Mouse (Mus musculus): Measurements from ENCODE around the gene Tbc1d20. TPM values are rescaled to one million over a fixed set of nuclear protein-coding genes. Genes with fewer than 3 reads are reported as not detected.
"Not testable (repeated sequence)": the region's sequence is repeated elsewhere in the genome, so short reads cannot be mapped to it uniquely, and the experiment has no call there.

The Tbc1d20 gene
- polyA plus RNA-seq, 1 experiment from 2014 or later = 70.5 TPM

DNA sequence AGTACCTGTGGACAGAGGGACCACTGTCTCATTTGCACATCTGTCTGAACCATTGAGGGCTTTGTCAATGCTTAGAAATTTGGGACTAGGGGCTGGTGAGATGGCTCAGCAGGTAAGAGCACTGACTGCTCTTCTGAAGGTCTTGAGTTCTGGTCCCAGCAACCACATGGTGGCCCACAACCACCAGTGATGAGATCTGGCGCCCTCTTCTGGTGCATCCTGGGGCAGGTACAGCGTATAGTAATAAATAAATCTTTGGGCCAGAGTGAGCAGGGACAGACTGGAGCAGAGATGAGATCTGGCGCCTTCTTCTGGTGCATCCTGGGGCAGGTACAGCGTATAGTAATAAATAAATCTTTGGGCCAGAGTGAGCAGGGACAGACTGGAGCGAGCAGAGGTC, 65.3 kb downstream of the Tbc1d20 start:
- H3K79me2 ChIP-seq (ENCODE audit: inconsistent target); H3K27ac ChIP-seq; H3K4me3 ChIP-seq (ENCODE audit: inconsistent target); H3K36me3 ChIP-seq (ENCODE audit: inconsistent target): not testable (repeated sequence)
- WGBS (ENCODE audit: missing documents) = 91% methylated on average over 5 of the region's 5 CpGs

DNA sequence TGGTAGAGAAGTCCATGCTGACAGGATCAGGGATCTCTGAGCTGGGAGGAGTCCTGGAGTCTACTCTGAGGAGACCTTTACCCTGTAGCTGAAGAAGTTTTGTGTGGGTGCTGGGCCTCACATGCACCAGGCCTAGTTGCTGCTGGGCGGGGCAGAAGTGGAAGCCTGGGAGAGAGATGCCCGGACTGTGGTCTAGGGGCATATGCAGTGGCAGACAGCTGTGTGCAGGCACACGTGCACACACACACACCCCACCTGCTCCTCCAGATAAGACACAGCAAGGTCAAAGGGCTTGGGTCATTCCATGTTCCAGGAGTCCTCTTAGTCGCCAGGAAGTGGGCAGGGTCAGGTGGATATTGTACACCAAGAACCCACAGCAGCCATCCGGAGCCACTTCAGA, 66.0 kb downstream of the Tbc1d20 start:
- no peak overlapping the region for H3K27ac ChIP-seq
- no peak overlapping the region for H3K4me3 ChIP-seq (ENCODE audit: inconsistent target)
- 53% methylated on average over 3 of the region's 5 CpGs for WGBS (ENCODE audit: missing documents)

DNA sequence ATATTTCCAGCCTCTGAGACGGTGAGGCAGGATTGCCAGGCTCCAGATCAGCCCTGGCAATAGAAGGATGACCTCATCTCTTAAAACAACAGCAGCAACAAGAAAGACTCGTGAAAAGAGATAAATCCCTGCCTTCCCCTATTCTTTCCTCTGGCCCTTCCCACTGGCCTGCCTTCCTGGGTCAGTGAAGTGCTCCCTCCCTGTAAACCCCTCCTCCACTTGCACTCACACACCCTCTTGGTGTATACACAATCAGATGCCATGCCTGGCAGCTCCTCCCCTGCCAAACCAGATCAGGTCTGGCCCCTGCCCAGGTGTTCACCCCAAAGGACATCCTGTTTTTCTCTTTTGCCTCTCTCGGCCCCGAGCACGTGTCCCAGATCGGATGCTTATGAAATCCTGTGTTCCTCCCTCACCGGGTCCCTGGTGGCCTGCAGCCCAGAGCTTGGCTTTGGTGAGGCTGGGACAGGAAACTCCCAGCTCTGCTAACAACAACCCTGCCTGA, 66.7 kb downstream of the Tbc1d20 start:
- H3K4me3 ChIP-seq (ENCODE audit: inconsistent target) = no peak overlapping the region
- H3K27ac ChIP-seq = no peak overlapping the region
- H3K79me2 ChIP-seq (ENCODE audit: inconsistent target) = no peaks in the 10 kb centered on the region
- no peaks in the 10 kb centered on the region for H3K36me3 ChIP-seq (ENCODE audit: inconsistent target)
- WGBS (ENCODE audit: missing documents) = 8% methylated on average over 7 of the region's 7 CpGs

More for the DNA sequence above, 66.0 kb downstream of the Tbc1d20 start:
- Histone ChIP-seq H3K79me2 (ENCODE audit: inconsistent target) (no peaks in the 10 kb centered on the region), H3K36me3 (ENCODE audit: inconsistent target) (no peaks in the 10 kb centered on the region)

DNA sequence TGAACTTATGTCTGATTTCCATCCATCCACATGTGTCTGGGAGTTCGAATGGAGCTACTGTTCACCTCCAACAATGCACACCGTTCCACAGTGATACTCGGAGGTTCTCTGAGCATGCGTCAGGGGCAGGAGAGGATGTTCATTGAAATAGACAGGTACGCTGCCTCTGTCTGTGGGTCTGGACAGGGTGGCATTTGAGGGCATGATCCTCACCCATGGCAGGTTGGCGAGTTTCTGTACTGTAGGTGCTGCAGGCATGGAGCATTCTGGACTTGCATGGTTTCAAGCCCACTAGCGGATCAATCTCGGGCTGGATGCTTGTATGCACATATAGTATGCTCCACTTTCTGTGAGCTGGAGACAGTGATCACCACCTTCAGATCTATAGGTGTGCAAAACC, 67.6 kb downstream of the Tbc1d20 start:
- Histone ChIP-seq H3K36me3 (ENCODE audit: inconsistent target) (no peaks in the 10 kb centered on the region), H3K4me3 (ENCODE audit: inconsistent target) (no peak overlapping the region), H3K27ac (no peak overlapping the region), H3K79me2 (ENCODE audit: inconsistent target) (no peaks in the 10 kb centered on the region)
- 89% methylated on average over 8 of the region's 8 CpGs for WGBS (ENCODE audit: missing documents)

Other genes with a start within 250 kb of the Tbc1d20 start
- not detected in 3 replicates for gene Scrt2, start 212.3 kb upstream of the Tbc1d20 start, polyA plus RNA-seq (2018)
- 56.7 to 128 TPM (median 85.7 TPM) in 3 replicates for gene Srxn1, start 188.3 kb upstream of the Tbc1d20 start, polyA plus RNA-seq (2018)
- not detected in 3 replicates for gene Tcf15, start 150.3 kb upstream of the Tbc1d20 start, polyA plus RNA-seq (2018)
- 49.1 to 60.8 TPM (median 53.2 TPM) in 3 replicates for gene Csnk2a1, start 67.0 kb upstream of the Tbc1d20 start, polyA plus RNA-seq (2018)
- 29.7 to 57.1 TPM (median 51.6 TPM) in 3 replicates for gene Rbck1, start 38.8 kb downstream of the Tbc1d20 start, polyA plus RNA-seq (2018)
- 0.29 to 1.5 TPM (median 0.45 TPM) in 3 replicates for gene Trib3, start 50.2 kb downstream of the Tbc1d20 start, polyA plus RNA-seq (2018)
- gene Nrsn2, start 82.8 kb downstream of the Tbc1d20 start, polyA plus RNA-seq (2018) = not detected in 3 replicates
- gene Sox12, start 104.2 kb downstream of the Tbc1d20 start, polyA plus RNA-seq (2018) = 0.11 to 0.15 TPM in 2 of 3 replicates, not detected in the other
- gene Zcchc3, start 121.2 kb downstream of the Tbc1d20 start, polyA plus RNA-seq (2018) = 0.60 to 1.1 TPM (median 0.98 TPM) in 3 replicates
- not detected in 3 replicates for gene 6820408C15Rik, start 121.8 kb downstream of the Tbc1d20 start, polyA plus RNA-seq (2018)
- gene Defb23, start 170.8 kb downstream of the Tbc1d20 start, polyA plus RNA-seq (2018) = not detected in 3 replicates
- not detected in 3 replicates for gene Defb20, start 183.2 kb downstream of the Tbc1d20 start, polyA plus RNA-seq (2018)
- not detected in 3 replicates for gene Defb22, start 196.3 kb downstream of the Tbc1d20 start, polyA plus RNA-seq (2018)
- gene Defb26, start 217.9 kb downstream of the Tbc1d20 start, polyA plus RNA-seq (2018) = not detected in 3 replicates
- not detected in 3 replicates for gene Defb28, start 224.4 kb downstream of the Tbc1d20 start, polyA plus RNA-seq (2018)
- not detected in 3 replicates for gene Defb29, start 246.3 kb downstream of the Tbc1d20 start, polyA plus RNA-seq (2018)